Mouse (Mus musculus) spleen, adult 2 months (tissue): ENCODE results near the gene Timm23. TPM values are rescaled to one million over a fixed set of nuclear protein-coding genes. Genes with fewer than 3 reads are reported as not detected.
"Not testable (repeated sequence)": the region's sequence is repeated elsewhere in the genome, so short reads cannot be mapped to it uniquely, and the experiment has no call there.

ENCODE experiments used
- DNase-seq, 2 experiments: peaks; one replicate each; pipeline versions ENCODE4 v3.0.0 to v3.0.0-alpha.2; 2012 to 2021; ENCODE audit warnings: low spot score in 2 of 2, low read depth in 1 of 2
- H3K27ac ChIP-seq: fragments of 200-500 bp; 2 replicates; pipeline ENCODE4 v1.5.1; 2012; ENCODE audit warnings: low read length, inconsistent platforms; ENCODE audit not compliant: insufficient read depth
- H3K27me3 ChIP-seq: fragments of 200-500 bp; 2 replicates; pipeline ENCODE4 v1.6.1; 2012; ENCODE audit warnings: mild to moderate bottlenecking, moderate library complexity, low read length, inconsistent platforms; ENCODE audit not compliant: control insufficient read depth, insufficient read depth
- H3K36me3 ChIP-seq: fragments of 200-500 bp; 2 replicates; pipeline ENCODE4 v1.6.1; 2012; ENCODE audit warnings: mild to moderate bottlenecking, low read length, inconsistent platforms; ENCODE audit not compliant: control insufficient read depth, insufficient read depth
- H3K4me1 ChIP-seq: fragments of 200-500 bp; 2 replicates; pipeline ENCODE4 v1.6.1; 2011; ENCODE audit warnings: inconsistent platforms; ENCODE audit not compliant: control insufficient read depth, insufficient read depth, insufficient read length
- H3K4me3 ChIP-seq: fragments of 200-500 bp; 2 replicates; pipeline ENCODE4 v1.5.1; 2011; ENCODE audit warnings: mild to moderate bottlenecking, inconsistent platforms; ENCODE audit not compliant: insufficient read depth, insufficient read length; ENCODE audit errors: extremely low read depth
- CTCF ChIP-seq: fragments of 200-500 bp; IDR thresholded peaks from 2 replicates; pipeline ENCODE4 v1.5.1; 2011; ENCODE audit warnings: mild to moderate bottlenecking, inconsistent platforms; ENCODE audit not compliant: insufficient read depth, insufficient read length, insufficient replicate concordance; ENCODE audit errors: extremely low read depth
- POLR2A ChIP-seq: fragments of 200-500 bp; IDR thresholded peaks from 2 replicates; pipeline ENCODE4 v1.6.1; 2011; ENCODE audit warnings: low read depth, low read length, inconsistent platforms
- WGBS: fragments of 180-500 bp; shearing (Covaris S2); methylation state at CpG from one replicate; pipeline ENCODE4 v1.1.7; 2018; 5-methylcytosine and 5-hydroxymethylcytosine counted together
- polyA plus RNA-seq: library from polyadenylated mRNA; depleted of rRNA; stranded (reverse); fragments of >200 nt; gene quantifications from 2 replicates; pipeline ENCODE4 v1.2.3, GENCODE M21; 2012; rRNA removed

The Timm23 gene
- 64.2 and 95.8 TPM in 2 replicates for polyA plus RNA-seq

DNA sequence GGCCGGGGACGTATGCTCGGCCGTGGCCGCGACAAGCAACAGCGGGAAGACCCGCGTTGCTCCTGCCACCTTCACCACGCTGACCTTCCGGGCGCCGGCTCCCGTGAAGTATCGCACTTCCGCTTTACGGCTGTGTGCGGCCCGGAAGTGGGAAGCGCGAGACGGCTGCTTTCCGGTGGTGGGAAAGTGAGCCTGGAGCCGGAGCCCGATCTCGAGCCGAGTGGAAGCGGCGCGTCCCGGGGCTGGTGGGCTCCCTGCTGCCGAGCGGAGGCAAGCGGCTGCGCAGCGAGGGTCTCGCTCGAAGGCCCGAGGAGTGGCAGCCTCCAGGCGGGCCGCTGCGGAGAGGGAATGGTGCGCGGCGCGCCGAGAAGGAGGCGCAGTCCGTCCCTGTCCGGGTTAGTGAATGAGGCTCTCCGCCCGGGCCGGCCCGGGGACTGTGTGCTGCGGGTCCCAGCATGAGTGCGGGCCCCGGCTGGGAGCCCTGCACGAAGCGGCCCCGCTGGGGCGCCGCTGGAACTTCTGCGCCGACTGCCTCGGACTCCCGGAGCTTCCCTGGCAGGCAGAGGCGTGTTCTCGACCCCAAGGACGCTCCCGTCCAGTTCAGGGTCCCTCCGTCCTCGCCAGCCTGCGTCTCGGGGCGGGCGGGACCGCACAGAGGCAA is at the start of gene Timm23, which contains the start of gene Parg:
TSS of gene Timm23 (minus strand) at position 108 of the 661 bp plus-strand sequence.
TSS of gene Parg (plus strand) at position 159 of the 661 bp plus-strand sequence.
- TF ChIP-seq CTCF, result no peak
- TF ChIP-seq POLR2A, result no peak
- peak; percentile 56 to 80 for DNase-seq
- under 1% methylated on average over 76 of the region's 77 CpGs for WGBS
- peak within 1 kb of the TSS; percentile 65 for H3K27ac ChIP-seq
- H3K36me3 ChIP-seq, result peaks cover 6% of the 10 kb centered on the region
- peaks cover 15% of the 10 kb centered on the region for H3K4me1 ChIP-seq
- no peaks in the 10 kb centered on the region for H3K27me3 ChIP-seq
- peak within 1 kb of the TSS; percentile 99 for H3K4me3 ChIP-seq

DNA sequence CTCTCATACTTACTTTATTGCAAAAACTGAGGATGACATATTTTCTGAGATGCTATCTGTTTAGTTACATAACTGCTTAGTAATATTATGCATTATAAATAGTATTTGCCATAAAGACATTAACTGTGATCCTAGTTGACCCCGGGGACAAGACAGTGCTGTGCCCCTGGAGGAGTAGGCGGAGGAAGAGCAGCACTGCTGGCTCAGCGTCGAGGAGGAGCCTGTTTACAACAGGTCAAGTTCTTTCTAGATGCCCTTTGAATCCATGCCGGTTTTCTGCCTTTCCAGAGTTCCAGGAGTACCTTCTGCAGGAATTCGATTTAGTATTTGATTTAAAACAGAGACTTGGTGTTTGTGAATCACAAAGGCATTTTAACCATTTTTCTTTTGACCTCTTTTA is 47.9 kb upstream of the Timm23 start:
- Histone ChIP-seq H3K4me3 (no peak overlapping the region), H3K36me3 (peaks cover 10% of the 10 kb centered on the region; the same call in 1 of the 2 replicates), H3K27ac (no peak overlapping the region), H3K4me1 (no peaks in the 10 kb centered on the region), H3K27me3 (no peaks in the 10 kb centered on the region)
- no peak for DNase-seq
- no peak for TF ChIP-seq CTCF
- TF ChIP-seq POLR2A, result no peak
- WGBS, result 97% methylated on average over 6 of the region's 6 CpGs

DNA sequence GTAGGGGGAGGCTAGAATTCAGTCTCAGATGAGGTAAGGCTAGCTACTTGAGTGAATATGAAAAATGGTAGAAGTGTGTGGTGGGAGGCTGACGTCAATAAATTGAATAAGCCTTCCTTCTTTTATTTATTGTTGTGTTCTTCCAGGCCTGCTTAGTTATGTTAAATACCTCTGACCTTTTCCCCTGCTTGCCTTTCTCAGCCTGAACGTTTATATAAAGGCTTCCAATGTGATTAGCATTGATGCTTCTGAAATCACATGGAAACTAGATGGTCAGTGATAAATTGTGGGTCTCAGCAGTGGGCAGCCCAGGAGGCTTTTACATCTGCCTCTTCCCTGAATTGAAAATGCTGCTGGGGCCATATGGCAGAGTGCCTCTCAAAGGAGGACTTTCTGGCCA is 44.3 kb upstream of the Timm23 start:
- H3K27me3 ChIP-seq, result no peaks in the 10 kb centered on the region
- H3K4me3 ChIP-seq, result no peak overlapping the region
- H3K4me1 ChIP-seq, result no peaks in the 10 kb centered on the region
- H3K36me3 ChIP-seq, result peaks cover 12% of the 10 kb centered on the region
- TF ChIP-seq POLR2A, result no peak
- no peak for TF ChIP-seq CTCF
- DNase-seq, result no peak
- no peak overlapping the region for H3K27ac ChIP-seq
- 79% methylated on average over 2 of the region's 2 CpGs for WGBS

DNA sequence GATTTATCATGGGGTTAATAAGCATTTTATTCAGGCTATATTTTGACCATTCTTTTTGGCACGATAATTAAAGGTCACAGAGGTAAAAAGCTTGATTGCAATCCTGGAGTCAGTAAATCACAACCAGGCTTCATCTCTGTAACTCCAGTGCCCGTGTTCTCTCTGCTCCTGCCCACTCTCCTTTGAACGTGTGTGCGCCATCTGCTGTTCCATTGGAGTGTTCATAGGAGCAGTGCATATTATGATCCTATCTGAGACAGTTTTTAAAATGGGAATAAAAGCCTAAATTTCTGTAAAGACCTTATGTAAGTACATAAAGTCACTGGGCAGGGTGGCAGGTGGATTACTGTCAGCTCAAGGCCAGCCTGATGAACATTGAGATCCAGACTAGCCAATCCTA is 40.7 kb upstream of the Timm23 start:
- Histone ChIP-seq H3K4me3 (no peak overlapping the region), H3K4me1 (no peaks in the 10 kb centered on the region), H3K27ac (no peak overlapping the region), H3K36me3 (peaks cover 13% of the 10 kb centered on the region), H3K27me3 (no peaks in the 10 kb centered on the region)
- TF ChIP-seq POLR2A (no peak), CTCF (no peak)
- WGBS, result 93% methylated on average over 4 of the region's 4 CpGs
- DNase-seq, result no peak

DNA sequence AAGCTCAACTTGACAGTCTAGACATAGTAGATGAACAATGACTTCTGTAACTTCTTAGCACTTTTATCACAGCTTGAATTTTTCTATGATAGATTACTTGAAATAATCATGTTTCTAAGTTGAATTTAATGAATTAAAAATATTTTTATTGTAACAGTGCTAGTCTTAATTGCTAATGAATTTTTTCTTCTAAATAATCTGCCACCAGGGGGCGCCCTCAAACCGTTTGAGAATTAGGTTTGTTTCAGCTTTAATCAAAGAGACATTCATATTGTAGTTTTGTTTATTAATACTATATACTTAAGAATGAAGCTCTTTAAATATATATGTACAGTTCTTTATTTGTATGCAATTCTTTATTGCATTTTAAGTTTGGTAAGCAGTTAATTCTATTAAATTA is 27.3 kb upstream of the Timm23 start:
- Histone ChIP-seq H3K27me3 (no peaks in the 10 kb centered on the region), H3K27ac (no peak overlapping the region), H3K4me3 (no peak overlapping the region), H3K36me3 (peaks cover 2% of the 10 kb centered on the region), H3K4me1 (no peaks in the 10 kb centered on the region)
- 2% methylated on average over 2 of the region's 2 CpGs for whole genome bisulfite sequencing
- TF ChIP-seq POLR2A (no peak), CTCF (no peak)
- peak; percentile 9 to 35 for DNase-seq

DNA sequence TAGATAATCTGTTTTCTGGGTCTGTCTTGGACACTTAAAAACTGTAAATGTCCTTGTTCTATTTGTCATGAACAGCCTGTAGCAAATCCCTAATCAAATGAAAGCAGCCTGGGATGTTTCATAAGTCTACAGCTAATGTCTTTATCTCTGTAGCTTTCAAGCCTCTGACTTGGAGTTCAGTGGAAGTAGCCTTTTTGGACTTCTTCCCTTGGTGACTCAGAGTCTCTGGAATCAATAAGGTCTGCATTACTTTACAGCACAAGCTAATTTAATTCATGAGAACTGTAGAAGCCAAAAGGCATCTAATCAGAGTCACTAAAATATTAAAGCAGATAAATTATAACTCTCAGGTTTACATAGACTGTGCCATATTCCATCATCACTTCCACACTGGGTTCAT is 24.9 kb upstream of the Timm23 start:
- no peak for DNase-seq
- no peaks in the 10 kb centered on the region for H3K4me1 ChIP-seq
- H3K36me3 ChIP-seq, result peaks cover 1% of the 10 kb centered on the region
- H3K27ac ChIP-seq, result no peak overlapping the region
- no peak overlapping the region for H3K4me3 ChIP-seq
- no peaks in the 10 kb centered on the region for H3K27me3 ChIP-seq
- no peak for TF ChIP-seq POLR2A
- no peak for TF ChIP-seq CTCF

DNA sequence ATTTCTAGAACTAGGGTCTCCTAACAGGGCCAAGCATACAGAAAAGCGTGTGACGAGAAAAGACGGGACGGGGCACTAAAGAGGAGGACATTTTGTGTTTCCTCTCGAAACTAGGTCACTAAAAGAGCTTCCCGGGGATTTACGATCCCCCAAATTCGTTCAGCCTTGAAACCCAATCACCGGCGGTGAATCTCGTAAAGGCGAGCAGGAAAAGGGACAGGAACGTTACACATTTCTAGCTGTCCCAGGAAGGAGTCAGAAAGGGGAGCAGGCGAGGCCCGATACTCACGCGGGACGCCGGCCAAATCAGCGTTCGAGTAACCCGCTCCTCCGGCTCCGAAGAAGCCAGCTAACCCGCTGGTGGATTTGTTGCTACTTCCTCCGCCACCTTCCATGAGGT is 344 bp downstream of the Timm23 start:
- no peak for DNase-seq
- peak overlapping the region; percentile 77 for H3K4me3 ChIP-seq
- H3K27ac ChIP-seq, result 0 out of 2 replicates have a peak overlapping the region, but pooled peaks have one; percentile 7
- peaks cover 7% of the 10 kb centered on the region for H3K36me3 ChIP-seq
- TF ChIP-seq POLR2A, result no peak
- no peak for TF ChIP-seq CTCF
- H3K27me3 ChIP-seq, result no peaks in the 10 kb centered on the region
- H3K4me1 ChIP-seq, result peaks cover 15% of the 10 kb centered on the region
- under 1% methylated on average over 25 of the region's 26 CpGs for WGBS

DNA sequence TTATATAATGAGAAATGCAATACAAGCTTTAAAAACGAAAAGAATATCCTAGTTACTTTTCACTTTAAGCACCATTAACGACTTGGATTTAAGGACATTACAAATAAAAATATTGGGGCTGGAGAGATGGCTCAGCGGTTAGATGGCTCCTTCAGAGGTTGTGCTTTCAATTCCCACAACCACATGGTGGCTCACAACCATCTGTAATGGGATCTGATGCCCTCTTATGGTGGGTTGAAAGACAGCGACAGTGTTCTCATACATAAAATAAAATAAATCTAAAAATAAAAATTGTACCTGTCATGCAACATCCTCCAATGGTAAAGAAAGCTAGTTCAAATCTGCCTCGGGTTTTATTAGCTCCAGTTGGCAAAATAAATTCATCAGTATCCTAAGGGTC is 8.1 kb downstream of the Timm23 start:
- H3K4me1 ChIP-seq, H3K27me3 ChIP-seq, DNase-seq, H3K27ac ChIP-seq, H3K4me3 ChIP-seq: not testable (repeated sequence)
- WGBS, result 61% methylated on average over 5 of the region's 5 CpGs
- H3K36me3 ChIP-seq, result peaks cover 24% of the 10 kb centered on the region
